Mouse (Mus musculus) stomach, postnatal 0 days (tissue): ENCODE data around the gene Fzd10. TPM values are rescaled to one million over a fixed set of nuclear protein-coding genes. Genes with fewer than 3 reads are reported as not detected.
A peak's percentile ranks its signal among the peaks of the same experiment; 100 is the strongest.

Experiments used
- ATAC-seq: fragments of 200-750 bp; cut with Nextera tagmentation; 2 replicates; pipeline ENCODE4 v1.8.0; 2017; ENCODE audit not compliant: low FRiP score, low TSS enrichment
- DNase-seq: peaks from one replicate; pipeline ENCODE4 v3.0.0-alpha.2; 2016; ENCODE audit warnings: low spot score
- H3K27ac ChIP-seq: fragments of 300-500 bp; sonication (generic); replicated peaks from 2 replicates; pipeline ENCODE4 v1.5.1; 2014; ENCODE audit warnings: mild to moderate bottlenecking, control low read depth
- H3K27me3 ChIP-seq: fragments of 300-500 bp; sonication (generic); 2 replicates; pipeline ENCODE4 v1.6.1; 2014; ENCODE audit warnings: low read length; ENCODE audit not compliant: control insufficient read depth, insufficient read depth
- H3K36me3 ChIP-seq: fragments of 300-500 bp; sonication (generic); 2 replicates; pipeline ENCODE4 v1.6.1; 2014; ENCODE audit warnings: low read length, mixed read lengths; ENCODE audit not compliant: control insufficient read depth, insufficient read depth
- H3K4me1 ChIP-seq: fragments of 300-500 bp; sonication (generic); replicated peaks from 2 replicates; pipeline ENCODE4 v1.6.1; 2014; ENCODE audit warnings: antibody characterized with exemption; ENCODE audit not compliant: control insufficient read depth, insufficient read depth
- H3K4me2 ChIP-seq: fragments of 300-500 bp; sonication (generic); replicated peaks from 2 replicates; pipeline ENCODE4 v1.6.1; 2014; ENCODE audit warnings: low read depth, mild to moderate bottlenecking, control low read depth, moderate library complexity
- H3K4me3 ChIP-seq: fragments of 300-500 bp; sonication (generic); 2 replicates; pipeline ENCODE4 v1.5.1; 2014; ENCODE audit warnings: low read depth, low read length, control low read depth
- H3K9ac ChIP-seq: fragments of 300-500 bp; sonication (generic); 2 replicates; pipeline ENCODE4 v1.6.1; 2014; ENCODE audit warnings: mild to moderate bottlenecking, low read length, control low read depth, mixed read lengths
- H3K9me3 ChIP-seq: fragments of 300-500 bp; sonication (generic); 2 replicates; pipeline ENCODE4 v1.6.1; 2016; ENCODE audit warnings: low read length; ENCODE audit not compliant: control insufficient read depth
- CTCF ChIP-seq: IDR thresholded peaks from 2 replicates; pipeline ENCODE4 v1.5.1; 2016; ENCODE audit warnings: antibody characterized with exemption, low read depth, mild to moderate bottlenecking, moderate library complexity
- EP300 ChIP-seq: optimal IDR thresholded peaks from 2 replicates; pipeline ENCODE3; 2016; ENCODE audit warnings: antibody characterized with exemption
- WGBS: fragments of 180-500 bp; shearing (Covaris S2); extraction: QIAGEN DNeasy Blood & Tissue Kit; methylation state at CpG from one replicate; pipeline ENCODE4 v1.1.7; 2014; 5-methylcytosine and 5-hydroxymethylcytosine counted together
- polyA plus RNA-seq: library from polyadenylated mRNA; unstranded; fragments of >200 nt; fragmentation: Nextera tagmentation; extraction: Ambion mirVana; gene quantifications from 2 replicates; pipeline ENCODE4 v1.2.1, GENCODE M21; 2015

Gene Fzd10
- polyA plus RNA-seq, 1 experiment from 2014 or later, result 2.9 TPM

GRCm38 (mm10) chr5:128647221-128647730, 46.6 kb downstream of the Fzd10 start:
- WGBS, result 61% methylated on average over 9 of the region's 10 CpGs
- TF ChIP-seq CTCF (no peak), EP300 (no peak)
- ATAC-seq (no peak), DNase-seq (no peak)
- Histone ChIP-seq H3K27me3 (no peaks in the 10 kb centered on the region), H3K9me3 (no peaks in the 10 kb centered on the region), H3K27ac (no peak overlapping the region), H3K9ac (no peak overlapping the region), H3K36me3 (no peaks in the 10 kb centered on the region), H3K4me2 (no peak overlapping the region), H3K4me3 (no peak overlapping the region), H3K4me1 (no peaks in the 10 kb centered on the region)

- 61% methylated on average over 11 of the region's 11 CpGs for WGBS
These were observed 48.8 kb downstream of the Fzd10 start for GRCm38 (mm10) chr5:128649336-128649897.

More at GRCm38 (mm10) chr5:128649336-128649897, 48.8 kb downstream of the Fzd10 start:
- Histone ChIP-seq H3K4me1 (no peaks in the 10 kb centered on the region), H3K4me2 (no peak overlapping the region), H3K4me3 (no peak overlapping the region), H3K9ac (no peak overlapping the region), H3K9me3 (no peaks in the 10 kb centered on the region), H3K27me3 (no peaks in the 10 kb centered on the region), H3K36me3 (no peaks in the 10 kb centered on the region), H3K27ac (0 out of 2 replicates have a peak overlapping the region, but pooled peaks have one; percentile 24)
- DNase-seq (no peak), ATAC-seq (no peak)
- TF ChIP-seq CTCF (no peak), EP300 (no peak)

Other genes starting within 250 kb of the Fzd10 start
- 0.16 and 0.23 TPM in 2 replicates for gene Tmem132d, start 167.8 kb upstream of the Fzd10 start, polyA plus RNA-seq
- not detected in 2 replicates for gene Piwil1, start 101.7 kb downstream of the Fzd10 start, polyA plus RNA-seq